Mouse (Mus musculus) forebrain, embryonic 12.5 days (tissue): ENCODE results near the gene Col1a1. TPM values are rescaled to one million over a fixed set of nuclear protein-coding genes. Genes with fewer than 3 reads are reported as not detected.

ENCODE experiments used
- polyA plus RNA-seq: library from polyadenylated mRNA; unstranded; fragments of >200 nt; fragmentation: Nextera tagmentation; extraction: Ambion mirVana; gene quantifications from 2 replicates; pipeline ENCODE4 v1.2.1, GENCODE M21; 2016

The Col1a1 gene
- polyA plus RNA-seq, 1 experiment from 2014 or later, result 267 TPM

Other genes starting within 250 kb of the Col1a1 start
- gene Gm11541, start 231.7 kb upstream of the Col1a1 start, polyA plus RNA-seq, result not detected in 2 replicates
- 0.27 TPM in 1 of 2 replicates, not detected in the other for gene Cdc34b, start 194.4 kb upstream of the Col1a1 start, polyA plus RNA-seq
- not detected in 2 replicates for gene Tmem92, start 153.5 kb upstream of the Col1a1 start, polyA plus RNA-seq
- gene Hils1, start 31.4 kb downstream of the Col1a1 start, polyA plus RNA-seq, result not detected in 2 replicates
- not detected in 2 replicates for gene Sgca, start 40.1 kb downstream of the Col1a1 start, polyA plus RNA-seq
- gene Ppp1r9b, start 54.8 kb downstream of the Col1a1 start, polyA plus RNA-seq, result 16.6 and 17.7 TPM in 2 replicates
- gene Samd14, start 73.7 kb downstream of the Col1a1 start, polyA plus RNA-seq, result 80.5 and 86.7 TPM in 2 replicates
- 17.3 and 19.4 TPM in 2 replicates for gene Pdk2, start 105.1 kb downstream of the Col1a1 start, polyA plus RNA-seq
- gene Itga3, start 140.6 kb downstream of the Col1a1 start, polyA plus RNA-seq, result 3.8 and 5.2 TPM in 2 replicates
- gene Dlx3, start 183.9 kb downstream of the Col1a1 start, polyA plus RNA-seq, result 1.0 and 1.1 TPM in 2 replicates
- gene Dlx4, start 210.0 kb downstream of the Col1a1 start, polyA plus RNA-seq, result 0.20 TPM in 1 of 2 replicates, not detected in the other